Mouse (Mus musculus): ENCODE results near the gene Itga7. TPM values are rescaled to one million over a fixed set of nuclear protein-coding genes. Genes with fewer than 3 reads are reported as not detected.
A peak's percentile ranks its signal among the peaks of the same experiment; 100 is the strongest.

Itga7 gene
- total RNA-seq (2021), result 10 to 100 TPM; 58.4 to 72.9 TPM
- long read RNA-seq, experiment 1, full-length matches to known transcripts, result 39 of 107 reads
- long read RNA-seq, experiment 1, partial matches to known transcripts, result 27 of 107 reads
- long read RNA-seq, experiment 1, other reads (novel, unspliced or antisense), result 41 of 107 reads
- long read RNA-seq, experiment 2, full-length matches to known transcripts, result 26 of 73 reads
- long read RNA-seq, experiment 2, partial matches to known transcripts, result 9 of 73 reads
- long read RNA-seq, experiment 2, other reads (novel, unspliced or antisense), result 38 of 73 reads

- peak; percentile 75 for DNase-seq
- TF ChIP-seq CTCF (IDR thresholded peaks at IDR 0.05), result no peak
- intact Hi-C loops (cut with DNase I), result no loop called here
- H3K4me3 ChIP-seq, result peak within 1 kb of the TSS; percentile 83
- H3K27ac ChIP-seq, result peak within 1 kb of the TSS; percentile 88
These were observed at the start of gene Itga7 for GRCm38 (mm10) chr10:128933574-128933973. Gene Itga7, plus strand, starts transcription at chr10:128933818.

DNA sequence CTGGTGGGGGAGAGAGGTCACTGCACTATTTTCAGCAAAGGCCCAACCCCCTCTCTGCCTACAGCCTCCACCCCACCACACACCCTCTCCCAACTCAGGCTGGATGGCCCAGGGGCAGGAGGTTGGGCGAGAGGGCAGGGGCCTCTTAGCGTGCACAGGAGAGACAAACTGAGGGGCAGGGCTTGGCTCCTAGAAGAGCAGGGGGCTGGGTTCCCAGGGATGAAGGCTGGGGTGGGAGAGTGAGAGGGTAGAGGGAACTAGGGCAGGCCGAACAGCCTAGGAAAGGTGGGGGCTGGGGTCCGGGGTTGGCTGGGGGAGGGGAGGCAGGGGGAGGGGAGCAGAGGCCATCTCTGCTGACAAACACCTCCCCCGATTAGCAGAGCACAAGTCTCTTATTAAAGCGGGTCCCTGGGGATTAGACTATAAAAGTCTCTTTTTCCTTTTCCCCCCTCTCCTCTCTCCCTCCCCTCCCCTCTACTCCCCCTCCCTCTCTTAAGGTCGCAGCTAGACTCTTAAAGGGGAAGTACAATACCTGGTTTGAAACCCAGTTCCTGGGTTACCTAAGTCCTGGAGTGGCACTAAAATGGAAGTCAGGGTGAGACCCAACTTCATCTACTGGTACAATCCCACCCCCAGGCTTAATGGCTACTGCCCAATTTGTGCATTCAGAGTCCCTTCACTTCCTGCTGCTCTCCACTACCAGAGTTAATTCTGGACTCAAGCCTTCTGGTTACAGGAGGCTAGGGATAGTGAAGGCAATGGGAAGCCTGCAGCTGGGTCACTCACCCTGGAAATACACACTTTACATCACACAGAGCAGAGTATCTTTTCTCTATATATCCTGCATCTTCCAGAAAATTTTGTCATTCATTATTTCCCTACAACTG is 44.4 kb upstream of the Itga7 start:
- Histone ChIP-seq H3K4me3 (peak overlapping the region; percentile 26), H3K27ac (no peak overlapping the region)
- intact Hi-C loops (cut with DNase I), result no loop called here
- no peak for TF ChIP-seq CTCF (IDR thresholded peaks at IDR 0.05)
- no peak for DNase-seq

GRCm38 (mm10) chr10:128889846-128890245 is 43.8 kb upstream of the Itga7 start:
- intact Hi-C loops (cut with DNase I), result no loop called here
- Histone ChIP-seq H3K4me3 (peak overlapping the region; percentile 71; the same call in 1 of the 2 replicates), H3K27ac (no peak overlapping the region)
- no peak for TF ChIP-seq CTCF (IDR thresholded peaks at IDR 0.05)
- no peak for DNase-seq

DNA sequence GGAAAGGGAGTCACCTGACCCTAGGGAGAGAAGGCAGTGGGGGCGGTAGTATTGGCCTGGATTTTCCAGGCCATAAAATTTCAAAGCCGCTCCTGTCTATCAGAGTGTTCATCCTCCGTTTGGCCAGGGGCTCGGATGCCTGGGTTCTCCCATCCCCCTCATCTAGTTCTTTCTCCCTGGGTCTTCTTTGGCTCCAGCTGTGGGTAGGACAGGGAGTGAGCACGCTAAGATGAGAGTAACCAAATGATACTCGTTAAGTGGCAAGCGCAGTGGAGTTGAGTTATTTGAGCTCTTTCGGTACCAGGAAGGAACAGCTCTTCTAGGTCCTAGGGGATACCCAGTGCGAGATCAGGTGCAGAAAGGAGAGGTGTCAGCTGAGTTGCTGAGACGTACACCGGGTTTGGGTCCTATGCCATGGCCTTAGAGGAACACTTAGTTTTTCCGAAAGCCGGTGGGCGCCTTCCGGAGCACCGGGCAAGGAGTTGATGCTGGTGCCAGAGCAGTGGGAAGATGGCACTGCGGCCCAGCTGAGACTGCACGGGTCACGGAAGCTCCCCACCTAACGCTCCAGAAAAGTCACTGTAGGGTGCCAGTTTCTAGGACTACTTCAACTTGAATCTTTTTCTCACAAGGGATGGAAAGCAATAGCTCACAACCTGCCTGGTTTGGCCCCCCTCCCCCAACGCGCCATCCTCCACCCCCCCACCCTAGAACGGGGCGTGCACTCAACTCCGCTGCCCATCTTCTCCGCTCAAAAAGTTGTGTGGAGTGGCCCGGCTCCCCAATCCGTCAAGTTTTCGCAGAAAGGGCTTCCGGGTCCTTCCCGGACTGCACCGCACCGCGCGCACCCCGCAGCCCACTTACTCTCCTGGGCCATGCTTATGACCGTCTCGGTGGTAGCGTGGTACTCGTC is 43.0 kb upstream of the Itga7 start:
- no peak for TF ChIP-seq CTCF (IDR thresholded peaks at IDR 0.05)
- intact Hi-C loops (cut with DNase I), result no loop called here
- H3K27ac ChIP-seq, result peak overlapping the region; percentile 58
- peak overlapping the region; percentile 71 for H3K4me3 ChIP-seq
- DNase-seq, result no peak

GRCm38 (mm10) chr10:128891296-128892094 is 42.1 kb upstream of the Itga7 start, which contains the start of gene Gdf11:
Gene Gdf11, minus strand, starts transcription at chr10:128891718.
- peak within 1 kb of the TSS; percentile 58 for H3K27ac ChIP-seq
- no peak for TF ChIP-seq CTCF (IDR thresholded peaks at IDR 0.05)
- peak; percentile 68 for DNase-seq
- H3K4me3 ChIP-seq, result peak within 1 kb of the TSS; percentile 71
- intact Hi-C loops (cut with DNase I), result no loop called here

GRCm38 (mm10) chr10:128892246-128892645 is 41.4 kb upstream of the Itga7 start:
- intact Hi-C loops (cut with DNase I), result no loop called here
- no peak for TF ChIP-seq CTCF (IDR thresholded peaks at IDR 0.05)
- H3K27ac ChIP-seq, result peak overlapping the region; percentile 51; the same call in 1 of the 2 replicates

GRCm38 (mm10) chr10:128895437-128895836 is 38.2 kb upstream of the Itga7 start:
- intact Hi-C loops (cut with DNase I), result loop anchor here (1.0 kb wide), 1 partner anchor 50 kb away; no protein-coding TSS in a partner anchor
- H3K27ac ChIP-seq, result no peak overlapping the region
- TF ChIP-seq CTCF (IDR thresholded peaks at IDR 0.05), result peak; percentile 85
- peak overlapping the region; percentile 40 for H3K4me3 ChIP-seq
- peak; percentile 50 for DNase-seq

More at GRCm38 (mm10) chr10:128892246-128892645, 41.4 kb upstream of the Itga7 start:
- DNase-seq, result no peak
- peak overlapping the region; percentile 71 for H3K4me3 ChIP-seq

DNA sequence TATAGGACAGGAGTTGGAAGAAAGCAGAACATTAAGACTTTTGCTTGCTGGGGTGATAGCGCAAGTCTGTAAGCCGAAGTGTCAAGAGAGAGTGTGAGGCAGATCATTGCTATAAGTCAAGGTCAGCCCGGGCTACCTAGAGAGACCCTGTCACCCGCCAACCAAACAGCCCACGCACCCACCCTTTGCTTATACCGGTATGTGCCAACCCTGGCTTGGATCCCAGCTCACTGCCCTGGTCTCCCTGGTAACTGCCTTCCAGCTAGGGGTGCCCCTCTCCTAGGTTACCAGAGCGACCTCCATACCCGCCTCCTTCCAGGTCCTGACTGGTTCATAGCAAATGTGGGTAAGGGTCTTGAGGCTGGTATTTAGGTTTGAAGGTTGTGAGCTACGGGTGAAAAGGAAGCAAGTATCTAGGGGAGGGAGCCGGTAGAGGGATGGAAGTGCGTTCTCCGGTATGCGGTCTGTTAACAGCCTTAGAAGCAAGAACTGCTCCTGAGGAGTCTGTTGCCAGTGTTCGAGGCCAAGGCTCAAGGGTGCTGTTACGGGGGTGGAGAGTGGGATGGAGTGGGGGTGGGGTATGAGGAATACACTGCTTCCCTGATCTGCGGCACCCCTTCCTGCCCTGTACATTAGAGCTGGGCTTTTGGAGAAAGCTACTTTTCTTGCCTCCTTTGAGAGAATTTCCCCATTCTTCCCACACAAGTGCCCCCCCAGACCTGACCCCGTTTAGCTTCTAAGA is 37.5 kb upstream of the Itga7 start:
- intact Hi-C loops (cut with DNase I), result loop anchor here (1.0 kb wide), 1 partner anchor 51 kb away; no protein-coding TSS in a partner anchor
- Histone ChIP-seq H3K4me3 (peak overlapping the region; percentile 40), H3K27ac (no peak overlapping the region)
- peak; percentile 26 for DNase-seq
- TF ChIP-seq CTCF (IDR thresholded peaks at IDR 0.05), result no peak

GRCm38 (mm10) chr10:128896807-128897206 is 36.8 kb upstream of the Itga7 start:
- H3K27ac ChIP-seq, result no peak overlapping the region
- intact Hi-C loops (cut with DNase I), result no loop called here
- no peak for TF ChIP-seq CTCF (IDR thresholded peaks at IDR 0.05)
- DNase-seq, result no peak
- no peak overlapping the region for H3K4me3 ChIP-seq

DNA sequence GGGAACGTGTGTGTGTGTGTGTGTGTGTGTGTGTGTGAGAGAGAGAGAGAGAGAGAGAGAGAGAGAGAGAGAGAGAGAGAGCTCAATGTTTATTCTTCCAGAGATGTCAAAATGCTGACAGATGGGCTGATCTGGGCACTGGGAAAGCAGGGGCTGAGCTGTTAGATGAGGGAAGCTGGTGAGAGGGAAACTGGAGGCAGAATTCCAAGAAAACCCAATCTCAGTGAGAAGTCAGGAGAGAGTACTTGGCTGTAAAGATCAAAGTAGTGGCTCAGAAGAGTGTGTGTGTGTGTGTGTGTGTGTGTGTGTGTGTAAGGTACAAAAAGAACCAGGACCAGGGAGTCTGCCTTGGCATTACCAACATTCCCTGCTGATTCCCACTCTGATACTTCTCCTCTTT is 36.1 kb upstream of the Itga7 start:
- intact Hi-C loops (cut with DNase I), result no loop called here

More for the DNA sequence above, 36.1 kb upstream of the Itga7 start:
- H3K27ac ChIP-seq, result no peak overlapping the region
- no peak overlapping the region for H3K4me3 ChIP-seq
- DNase-seq, result no peak
- no peak for TF ChIP-seq CTCF (IDR thresholded peaks at IDR 0.05)

Measured in gastrocnemius, adult 2 months (tissue).